Mouse (Mus musculus): Measurements from ENCODE around the gene Flot1. TPM values are rescaled to one million over a fixed set of nuclear protein-coding genes. Genes with fewer than 3 reads are reported as not detected.

The Flot1 gene
- polyA plus RNA-seq, 1 experiment, result 61.2 TPM

DNA sequence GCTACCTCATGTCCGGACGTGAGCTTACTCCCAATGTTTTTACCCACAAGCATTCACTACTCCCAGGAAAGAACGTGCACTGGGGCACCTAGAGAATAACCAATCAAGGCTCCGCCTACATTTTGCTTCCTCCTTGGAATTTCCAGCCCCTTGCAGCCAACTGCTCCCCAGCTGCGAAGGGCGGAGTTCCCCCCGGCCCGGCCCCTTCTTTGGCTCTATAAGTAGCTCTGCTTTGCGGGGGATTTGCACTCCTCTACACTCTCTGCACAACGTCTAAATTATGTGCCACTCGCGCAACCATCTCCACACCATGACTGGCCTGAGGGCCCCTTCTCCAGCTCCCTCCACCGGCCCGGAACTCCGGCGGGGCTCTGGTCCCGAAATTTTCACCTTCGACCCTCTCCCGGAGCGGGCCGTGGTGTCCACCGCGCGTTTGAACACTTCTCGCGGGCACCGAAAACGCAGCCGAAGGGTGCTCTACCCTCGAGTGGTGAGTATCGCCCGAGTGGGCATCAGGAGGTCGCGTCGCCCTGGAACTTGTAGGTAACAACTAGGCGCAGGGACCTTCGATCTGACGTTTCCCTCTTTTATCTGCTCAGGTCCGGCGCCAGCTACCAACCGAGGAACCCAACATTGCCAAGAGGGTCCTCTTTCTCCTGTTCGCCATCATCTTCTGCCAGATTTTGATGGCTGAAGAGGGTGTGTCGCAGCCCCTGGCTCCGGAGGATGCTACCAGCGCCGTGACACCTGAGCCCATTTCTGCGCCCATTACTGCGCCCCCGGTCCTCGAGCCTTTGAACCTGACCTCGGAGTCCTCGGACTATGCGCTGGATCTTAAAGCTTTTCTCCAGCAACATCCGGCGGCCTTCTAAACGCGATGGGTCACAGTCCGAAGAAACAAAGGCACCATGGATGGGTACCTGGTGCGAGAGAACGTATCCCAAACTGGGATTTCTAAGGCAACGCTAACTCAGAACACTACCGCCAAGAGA, 1.3 kb upstream of the Flot1 start, which contains the start of gene Ier3:
TSS of gene Ier3 (plus strand) at position 246 of the 992 bp plus-strand sequence.
- peak within 1 kb of the TSS; percentile 90 for H3K27ac ChIP-seq (replicated peaks; ENCODE audit: low read depth, low read length)
- H3K4me1 ChIP-seq (ENCODE audit: control insufficient read depth, insufficient read depth, insufficient read length, low read length), result peaks cover 2% of the 10 kb centered on the region; the same call in 1 of the 2 replicates
- H3K4me3 ChIP-seq (ENCODE audit: insufficient read depth, low read depth, low read length), result peak within 1 kb of the TSS; percentile 86

GRCm38 (mm10) chr17:35822564-35822963, 466 bp upstream of the Flot1 start:
- peaks cover 2% of the 10 kb centered on the region; the same call in 1 of the 2 replicates for H3K4me1 ChIP-seq (ENCODE audit: control insufficient read depth, insufficient read depth, insufficient read length, low read length)
- peak overlapping the region; percentile 86 for H3K4me3 ChIP-seq (ENCODE audit: insufficient read depth, low read depth, low read length)
- H3K27ac ChIP-seq (replicated peaks; ENCODE audit: low read depth, low read length), result peak overlapping the region; percentile 90

GRCm38 (mm10) chr17:35824402-35824801, 1.4 kb downstream of the Flot1 start:
- H3K4me3 ChIP-seq (ENCODE audit: insufficient read depth, low read depth, low read length), result peak overlapping the region; percentile 77; the same call in 1 of the 2 replicates
- H3K4me1 ChIP-seq (ENCODE audit: control insufficient read depth, insufficient read depth, insufficient read length, low read length), result peaks cover 2% of the 10 kb centered on the region; the same call in 1 of the 2 replicates
- no peak overlapping the region for H3K27ac ChIP-seq (replicated peaks; ENCODE audit: low read depth, low read length)

GRCm38 (mm10) chr17:35825109-35825850, 2.2 kb downstream of the Flot1 start:
- H3K4me1 ChIP-seq (ENCODE audit: control insufficient read depth, insufficient read depth, insufficient read length, low read length), result peaks cover 2% of the 10 kb centered on the region; the same call in 1 of the 2 replicates
- no peak overlapping the region for H3K4me3 ChIP-seq (ENCODE audit: insufficient read depth, low read depth, low read length)
- no peak overlapping the region for H3K27ac ChIP-seq (replicated peaks; ENCODE audit: low read depth, low read length)

GRCm38 (mm10) chr17:35829737-35830136, 6.7 kb downstream of the Flot1 start:
- H3K27ac ChIP-seq (replicated peaks; ENCODE audit: low read depth, low read length), result no peak overlapping the region
- H3K4me1 ChIP-seq (ENCODE audit: control insufficient read depth, insufficient read depth, insufficient read length, low read length), result no peaks in the 10 kb centered on the region
- H3K4me3 ChIP-seq (ENCODE audit: insufficient read depth, low read depth, low read length), result no peak overlapping the region

DNA sequence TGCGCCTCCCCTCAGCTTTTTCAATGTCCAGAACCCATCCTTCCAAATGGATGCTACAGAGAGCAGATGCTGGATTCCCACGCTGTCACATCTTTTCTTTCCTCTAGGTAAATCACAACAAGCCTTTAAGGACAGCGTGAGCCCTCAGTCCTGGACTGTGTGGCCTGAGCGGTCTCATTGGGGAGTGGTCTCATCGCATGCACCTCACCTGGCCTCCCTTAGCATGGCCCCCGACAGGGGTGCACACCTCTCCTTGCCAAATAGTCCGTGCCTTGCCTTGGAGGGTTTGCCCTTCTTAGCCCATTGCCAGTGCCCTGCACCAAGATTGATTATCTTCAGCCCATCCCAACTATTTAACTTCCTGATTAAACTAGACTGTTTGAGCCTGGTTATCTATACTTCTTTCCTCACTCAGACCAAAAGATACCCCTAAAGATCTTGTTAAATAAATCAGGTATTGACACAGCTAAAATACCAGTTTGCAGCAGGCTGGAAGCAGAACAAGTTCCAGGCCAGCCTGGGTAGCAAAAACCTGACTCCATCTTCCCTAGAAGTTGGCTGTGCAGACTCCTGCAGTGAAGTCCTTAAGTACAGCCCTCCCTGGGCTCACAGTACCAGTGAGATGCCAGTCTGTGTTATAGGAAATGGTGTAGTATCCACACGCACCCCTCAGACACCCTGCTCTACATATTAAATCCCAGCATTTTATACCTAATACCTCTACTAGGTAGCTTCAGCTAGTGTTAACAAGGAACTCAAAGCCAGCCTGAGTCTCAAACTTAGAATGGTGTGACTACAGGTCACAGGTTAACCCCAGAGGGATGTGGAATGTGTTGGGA, 9.6 kb downstream of the Flot1 start:
- no peaks in the 10 kb centered on the region; the same call in 1 of the 2 replicates for H3K4me1 ChIP-seq (ENCODE audit: control insufficient read depth, insufficient read depth, insufficient read length, low read length)
- H3K4me3 ChIP-seq (ENCODE audit: insufficient read depth, low read depth, low read length), result no peak overlapping the region
- H3K27ac ChIP-seq (replicated peaks; ENCODE audit: low read depth, low read length), result no peak overlapping the region

- H3K27ac ChIP-seq (replicated peaks; ENCODE audit: low read depth, low read length), result no peak overlapping the region
- H3K4me1 ChIP-seq (ENCODE audit: control insufficient read depth, insufficient read depth, insufficient read length, low read length), result no peaks in the 10 kb centered on the region; the same call in 1 of the 2 replicates
- H3K4me3 ChIP-seq (ENCODE audit: insufficient read depth, low read depth, low read length), result no peak overlapping the region
Measured at GRCm38 (mm10) chr17:35833239-35833751, 10.3 kb downstream of the Flot1 start.

DNA sequence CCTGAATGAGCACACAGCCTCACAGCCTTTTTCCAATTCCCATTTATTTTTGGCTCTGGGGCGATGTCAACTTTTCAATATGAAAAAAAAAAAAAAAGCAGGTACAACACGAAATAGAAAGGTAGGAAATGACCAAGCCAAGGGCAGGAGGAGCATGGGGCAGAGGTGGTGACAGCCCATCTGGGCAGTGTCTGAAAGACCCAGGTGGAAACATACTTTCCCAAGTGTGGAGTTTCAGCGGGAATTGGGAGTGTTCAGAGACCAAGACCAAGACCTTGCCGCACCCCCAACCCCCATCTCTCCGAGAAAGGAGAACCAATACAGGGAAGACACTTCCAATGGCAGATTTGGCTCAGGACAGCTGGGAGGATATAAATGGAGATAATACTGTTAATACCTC, 10.9 kb downstream of the Flot1 start:
- Histone ChIP-seq H3K4me3 (ENCODE audit: insufficient read depth, low read depth, low read length) (no peak overlapping the region), H3K4me1 (ENCODE audit: control insufficient read depth, insufficient read depth, insufficient read length, low read length) (no peaks in the 10 kb centered on the region; the same call in 1 of the 2 replicates), H3K27ac (replicated peaks; ENCODE audit: low read depth, low read length) (no peak overlapping the region)

GRCm38 (mm10) chr17:35834696-35835422, 11.8 kb downstream of the Flot1 start:
- H3K27ac ChIP-seq (replicated peaks; ENCODE audit: low read depth, low read length), result no peak overlapping the region
- no peak overlapping the region for H3K4me3 ChIP-seq (ENCODE audit: insufficient read depth, low read depth, low read length)
- no peaks in the 10 kb centered on the region; the same call in 1 of the 2 replicates for H3K4me1 ChIP-seq (ENCODE audit: control insufficient read depth, insufficient read depth, insufficient read length, low read length)

DNA sequence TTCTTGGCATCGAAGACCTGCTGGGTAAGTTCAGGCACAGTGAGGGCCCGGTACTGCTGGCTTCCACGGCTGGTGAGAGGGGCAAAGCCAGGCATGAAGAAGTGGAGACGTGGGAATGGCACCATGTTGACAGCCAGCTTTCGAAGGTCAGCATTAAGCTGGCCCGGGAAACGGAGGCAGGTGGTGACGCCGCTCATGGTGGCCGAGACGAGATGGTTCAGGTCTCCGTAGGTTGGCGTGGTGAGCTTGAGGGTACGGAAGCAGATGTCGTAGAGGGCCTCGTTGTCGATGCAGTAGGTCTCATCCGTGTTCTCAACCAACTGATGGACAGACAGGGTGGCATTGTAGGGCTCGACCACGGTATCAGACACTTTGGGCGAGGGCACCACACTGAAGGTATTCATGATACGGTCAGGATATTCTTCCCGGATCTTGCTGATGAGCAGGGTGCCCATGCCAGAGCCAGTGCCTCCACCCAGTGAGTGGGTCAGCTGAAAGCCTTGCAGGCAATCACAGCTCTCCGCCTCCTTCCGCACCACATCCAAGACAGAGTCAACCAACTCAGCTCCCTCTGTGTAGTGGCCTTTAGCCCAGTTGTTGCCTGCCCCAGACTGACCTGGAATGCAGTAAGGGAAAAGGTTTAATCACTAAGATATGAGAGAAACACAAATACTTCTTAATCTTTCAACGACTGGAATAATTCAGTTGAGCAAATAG, 12.6 kb downstream of the Flot1 start:
- no peaks in the 10 kb centered on the region; the same call in 1 of the 2 replicates for H3K4me1 ChIP-seq (ENCODE audit: control insufficient read depth, insufficient read depth, insufficient read length, low read length)
- peak overlapping the region; percentile 75 for H3K27ac ChIP-seq (replicated peaks; ENCODE audit: low read depth, low read length)
- 0 out of 2 replicates have a peak overlapping the region, but pooled peaks have one; percentile 11 for H3K4me3 ChIP-seq (ENCODE audit: insufficient read depth, low read depth, low read length)

DNA sequence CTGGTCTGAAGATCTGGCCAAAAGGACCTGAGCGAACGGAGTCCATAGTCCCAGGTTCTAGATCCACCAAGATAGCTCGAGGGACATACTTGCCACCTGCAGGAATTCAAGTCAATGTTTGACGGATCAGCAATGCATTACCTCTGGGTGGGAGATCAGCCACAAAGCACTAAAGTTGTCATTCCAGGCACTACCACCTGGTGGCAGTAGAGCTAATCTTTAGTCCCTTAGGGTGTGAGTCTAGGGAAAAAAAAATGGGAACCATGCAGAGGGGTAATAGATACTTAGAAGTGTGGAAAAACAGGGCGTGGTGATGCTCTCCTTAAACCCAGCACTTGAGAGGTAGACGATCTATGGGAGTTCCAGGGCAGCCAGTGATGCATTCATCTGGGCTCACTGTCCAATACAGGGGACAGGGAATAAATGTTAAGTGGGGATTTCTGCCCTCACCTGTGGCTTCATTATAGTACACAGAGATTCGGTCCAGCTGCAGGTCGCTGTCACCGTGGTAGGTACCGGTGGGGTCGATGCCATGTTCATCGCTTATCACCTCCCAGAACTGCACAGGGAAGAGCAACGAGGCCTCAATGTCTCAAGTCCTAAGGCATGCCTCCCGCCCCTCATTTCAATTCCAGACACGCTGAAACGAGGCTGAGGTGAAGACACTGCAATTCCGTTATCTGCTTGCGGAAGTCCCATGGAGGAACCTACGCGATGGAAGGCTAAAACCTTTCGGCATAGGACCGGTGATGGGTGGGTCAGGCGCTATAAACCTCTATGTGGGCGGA, 13.3 kb downstream of the Flot1 start:
- H3K4me3 ChIP-seq (ENCODE audit: insufficient read depth, low read depth, low read length), result peak overlapping the region; percentile 91

DNA sequence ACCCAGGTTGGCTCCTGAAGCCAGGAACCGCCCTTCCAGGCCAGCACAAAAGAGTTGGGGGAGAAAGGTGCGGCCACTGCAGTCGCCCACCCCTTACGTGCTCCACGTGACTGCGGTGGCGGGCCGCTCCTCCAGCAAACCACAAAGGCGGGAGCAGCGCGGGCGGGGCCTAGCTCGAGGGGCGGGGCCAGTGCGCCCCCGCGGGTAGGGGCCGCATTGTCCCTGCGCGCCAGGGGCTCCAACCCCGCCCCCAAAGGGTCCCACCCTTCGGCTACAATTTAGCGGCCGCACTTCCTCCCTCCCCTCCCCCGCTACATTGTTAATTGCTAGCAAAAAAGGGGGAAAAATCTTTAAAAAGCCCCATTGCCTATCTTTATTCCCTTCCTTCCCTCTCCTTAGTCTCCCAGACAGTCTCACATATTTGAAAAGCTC, 14.0 kb downstream of the Flot1 start:
- peak overlapping the region; percentile 88 for H3K27ac ChIP-seq (replicated peaks; ENCODE audit: low read depth, low read length)
- peak overlapping the region; percentile 91 for H3K4me3 ChIP-seq (ENCODE audit: insufficient read depth, low read depth, low read length)
- no peaks in the 10 kb centered on the region; the same call in 1 of the 2 replicates for H3K4me1 ChIP-seq (ENCODE audit: control insufficient read depth, insufficient read depth, insufficient read length, low read length)

More for the DNA sequence above, 13.3 kb downstream of the Flot1 start:
- H3K27ac ChIP-seq (replicated peaks; ENCODE audit: low read depth, low read length), result peak overlapping the region; percentile 75
- no peaks in the 10 kb centered on the region; the same call in 1 of the 2 replicates for H3K4me1 ChIP-seq (ENCODE audit: control insufficient read depth, insufficient read depth, insufficient read length, low read length)

All from brown adipose tissue, adult 24 weeks (tissue).